Mouse (Mus musculus): ENCODE results near the gene Nutf2-ps1. TPM values are rescaled to one million over a fixed set of nuclear protein-coding genes. Genes with fewer than 3 reads are reported as not detected.

The Nutf2-ps1 gene
- 30.1 and 31.3 TPM in 2 replicates for polyA plus RNA-seq (2012; rRNA removed)

GRCm38 (mm10) chr19:53588968-53589367 is at the start of gene Nutf2-ps1:
TSS of gene Nutf2-ps1 (minus strand) at chr19:53589068.

GRCm38 (mm10) chr19:53599757-53600539 is 11.1 kb upstream of the Nutf2-ps1 start, which contains the start of gene Smc3:
TSS of gene Smc3 (plus strand) at chr19:53600398.

Other genes with a start within 250 kb of the Nutf2-ps1 start
- not detected in 2 replicates for gene Gm10197, start 217.3 kb downstream of the Nutf2-ps1 start, polyA plus RNA-seq (2012; rRNA removed)
- 23.1 and 23.4 TPM in 2 replicates for gene Smndc1, start 198.5 kb downstream of the Nutf2-ps1 start, polyA plus RNA-seq (2012; rRNA removed)
- gene Dusp5, start 60.0 kb downstream of the Nutf2-ps1 start, polyA plus RNA-seq (2012; rRNA removed) = 3.8 and 4.3 TPM in 2 replicates
- 34.1 and 35.6 TPM in 2 replicates for gene Smc3, start 11.3 kb upstream of the Nutf2-ps1 start, polyA plus RNA-seq (2012; rRNA removed)
- 2.3 and 2.4 TPM in 2 replicates for gene Rbm20, start 88.2 kb upstream of the Nutf2-ps1 start, polyA plus RNA-seq (2012; rRNA removed)